Mouse (Mus musculus) G1E (cell line): ENCODE data around the gene Pygm.

Experiments
- CTCF ChIP-seq: IDR thresholded peaks from 2 replicates; pipeline ENCODE4 v1.5.1; 2012; ENCODE audit warnings: low read depth, low read length, inconsistent platforms, mixed read lengths
- GATA1 ChIP-seq: IDR thresholded peaks from 2 replicates; pipeline ENCODE4 v1.6.1; 2012; ENCODE audit warnings: borderline replicate concordance, low read length, inconsistent platforms, mixed read lengths
- GATA2 ChIP-seq: IDR thresholded peaks from 2 replicates; pipeline ENCODE4 v1.6.1; 2012; ENCODE audit warnings: low read depth, low read length, inconsistent platforms, borderline replicate concordance
- POLR2AphosphoS5 ChIP-seq: IDR thresholded peaks from 2 replicates; pipeline ENCODE4 v1.6.1; 2012; ENCODE audit warnings: low read depth, low read length, inconsistent platforms; ENCODE audit not compliant: insufficient replicate concordance

DNA sequence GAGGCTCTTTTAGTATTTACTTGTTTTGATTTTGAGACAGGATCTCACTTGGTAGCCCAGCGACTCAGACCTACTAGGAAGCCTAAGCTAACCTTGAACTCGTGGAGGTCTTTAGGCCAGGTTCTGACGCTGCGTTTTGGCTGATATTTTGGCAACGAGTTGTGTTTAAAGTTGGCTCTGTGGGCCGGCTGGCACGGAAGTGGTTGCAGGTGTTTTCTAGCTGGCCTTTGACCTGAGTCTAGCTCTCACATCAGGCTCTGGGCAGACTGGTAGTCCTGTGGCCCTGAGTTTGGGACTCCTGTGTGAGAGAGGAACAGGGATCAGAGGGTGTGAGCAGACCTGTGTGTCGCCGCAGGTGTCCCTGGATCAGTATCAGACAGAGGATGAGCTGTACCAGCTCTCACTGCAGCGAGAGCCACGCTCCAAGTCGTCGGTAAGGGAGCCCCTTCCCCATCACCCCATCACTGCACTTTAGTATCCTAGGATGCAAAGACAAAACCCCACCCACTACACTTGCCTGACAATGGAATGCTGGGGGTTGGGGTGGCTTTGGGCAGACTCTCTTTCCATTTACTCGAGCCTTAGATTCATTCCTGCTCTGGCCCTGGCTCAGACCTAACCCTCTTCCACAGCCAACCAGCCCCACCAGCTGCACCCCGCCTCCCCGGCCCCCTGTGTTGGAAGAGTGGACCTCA lies 23.8 kb downstream of the Pygm start:
- TF ChIP-seq CTCF (no peak), POLR2AphosphoS5 (no peak), GATA1 (no peak), GATA2 (no peak)
